In genomic region chr7:80030987-80031386, GRCm38 (mm10) we compare ENCODE assay signal across 13 mouse cellular contexts.
"Had no signal": no experiment of that assay in that cellular context is flagged by ENCODE, and none has a peak within 500 bp of the region (broad histone marks: within the 10 kb centered on the region; RNA-seq: fewer than 3 reads in every experiment).

No protein-coding gene starts in this region.

- ATAC-seq: intestine, postnatal 0 days had no signal

- H3K27ac ChIP-seq: kidney, postnatal 0 days; layer of hippocampus, adult 2 months; limb, embryonic 15.5 days; liver, embryonic 13.5 days; neural tube, embryonic 12.5 days had no signal

- H3K9me3 ChIP-seq: limb, embryonic 15.5 days; liver, embryonic 13.5 days; neural tube, embryonic 12.5 days had no signal

- H3K4me3 ChIP-seq: layer of hippocampus, adult 2 months; limb, embryonic 15.5 days; liver, embryonic 13.5 days; neural tube, embryonic 12.5 days had no signal

- DNase-seq: kidney, adult 9 months; kidney, postnatal 4 days; left cerebral cortex, postnatal 4 days; liver, embryonic 13.5 days; lung, adult 18-20 months; midbrain, embryonic 14.5 days; thymus, adult 18-20 months; thymus, postnatal 36 days had no signal

- H3K36me3 ChIP-seq: limb, embryonic 15.5 days; liver, embryonic 13.5 days; neural tube, embryonic 12.5 days had no signal

- H3K9ac ChIP-seq: limb, embryonic 15.5 days; liver, embryonic 13.5 days; neural tube, embryonic 12.5 days had no signal

- H3K4me2 ChIP-seq: limb, embryonic 15.5 days had no signal

- H3K27me3 ChIP-seq: limb, embryonic 15.5 days; neural tube, embryonic 12.5 days had no signal
